Mouse (Mus musculus): ENCODE data around the gene Ice1. TPM values are rescaled to one million over a fixed set of nuclear protein-coding genes. Genes with fewer than 3 reads are reported as not detected.

The Ice1 gene
- polyA plus RNA-seq (2021): 40.2 TPM

DNA sequence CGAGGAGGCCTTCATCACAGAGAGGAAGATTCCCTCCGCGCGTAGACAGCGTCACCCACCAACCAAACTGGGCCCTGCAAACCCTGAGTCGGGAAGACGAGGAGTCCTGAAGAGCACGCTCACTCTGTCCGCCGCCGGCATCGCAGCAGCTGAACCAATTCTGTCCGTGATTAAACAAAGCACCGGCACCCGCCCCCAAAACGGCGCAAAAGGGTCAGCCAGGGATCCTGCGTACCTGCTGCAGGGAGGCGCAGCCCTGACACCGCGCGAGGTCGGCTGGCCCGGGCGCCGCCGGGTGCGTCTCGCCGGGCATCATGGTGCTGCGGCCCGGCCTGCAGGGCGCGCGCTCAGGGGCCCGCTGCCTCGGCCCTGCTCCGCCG is at the start of gene Ice1:
Gene Ice1, minus strand, starts transcription at position 353 of the 380 bp plus-strand sequence.
- no peaks in the 10 kb centered on the region for H3K27me3 ChIP-seq
- no peak for DNase-seq (ENCODE audit: low read depth, low spot score)
- ChIA-PET POLR2A (interaction anchor here (0.6 to 2.7 kb wide), 2 partner anchors 13 to 172 kb away, joined by 3 to 7 read pairs; no protein-coding TSS in a partner anchor), CTCF (no interaction called here)
- peak; percentile 55 for ATAC-seq
- no peak for TF ChIP-seq CTCF (IDR thresholded peaks at IDR 0.05)
- in situ Hi-C loops (cut with MboI; ENCODE audit: low pct_unique_long_range_greater_than_20kb): loop anchor here (25.0 kb wide), 1 partner anchor 2000 kb away; the partner anchor contains the start of gene Irx2

DNA sequence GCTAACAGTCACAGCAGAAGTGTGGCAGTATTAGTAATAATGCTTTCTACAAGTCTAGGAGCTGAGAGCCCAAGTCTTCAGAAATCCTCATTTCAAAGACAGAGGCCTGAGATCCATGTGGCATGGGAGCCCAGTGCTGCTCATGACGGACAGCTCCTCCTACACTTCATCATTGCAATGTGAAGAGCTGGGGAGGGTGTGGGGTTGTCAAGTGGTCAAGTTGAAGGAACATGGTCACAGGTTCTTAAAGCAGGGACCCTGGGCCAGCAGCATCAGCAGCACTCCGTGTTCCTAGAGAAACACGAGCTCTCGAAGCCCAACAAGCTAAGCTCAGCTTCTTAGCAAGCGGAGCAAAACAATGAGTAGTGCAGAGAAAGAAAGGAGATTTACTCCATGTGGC is 48.4 kb upstream of the Ice1 start:
- no peaks in the 10 kb centered on the region for H3K27me3 ChIP-seq
- CTCF ChIA-PET: no interaction called here
- ATAC-seq (no peak), DNase-seq (ENCODE audit: low read depth, low spot score) (no peak)
- in situ Hi-C loops (cut with MboI; ENCODE audit: low pct_unique_long_range_greater_than_20kb): no loop called here
- no peak for TF ChIP-seq CTCF (IDR thresholded peaks at IDR 0.05)
- POLR2A ChIA-PET: no interaction called here

DNA sequence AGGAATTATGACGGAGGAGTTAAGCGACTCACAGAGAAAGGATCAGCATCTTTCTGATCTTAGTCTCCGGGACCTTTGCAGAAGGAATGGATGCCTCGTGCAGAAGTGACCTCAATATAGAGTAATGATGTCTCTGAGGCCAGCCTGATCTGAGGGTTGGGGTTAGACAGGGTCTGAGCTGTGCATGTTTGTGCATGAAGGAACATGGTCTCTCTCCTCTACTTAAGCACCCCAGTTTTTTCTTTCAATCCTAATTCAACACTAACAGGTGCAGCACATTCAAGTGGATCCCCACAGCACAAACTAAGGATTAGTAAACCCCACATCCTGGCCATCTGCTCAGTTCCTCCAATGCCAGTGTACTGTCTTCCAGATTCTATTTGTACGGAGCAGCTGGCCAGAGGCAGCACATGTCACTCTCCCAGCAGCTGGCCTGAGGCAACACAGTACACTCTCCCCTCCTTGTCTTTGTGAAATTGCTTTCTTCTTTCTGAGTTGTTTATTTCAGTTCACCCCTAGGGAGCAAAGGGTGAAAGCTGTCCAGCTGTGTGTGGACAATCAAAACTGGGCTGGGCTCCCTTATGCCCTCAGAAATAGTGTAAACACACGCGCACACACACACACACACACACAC is 47.7 kb upstream of the Ice1 start:
- no peaks in the 10 kb centered on the region for H3K27me3 ChIP-seq
- in situ Hi-C loops (cut with MboI; ENCODE audit: low pct_unique_long_range_greater_than_20kb): no loop called here
- ChIA-PET CTCF (interaction anchor here (0.5 kb wide), 1 partner anchor 45 kb away, joined by 3 read pairs; no protein-coding TSS in a partner anchor), POLR2A (no interaction called here)
- ATAC-seq: no peak
- no peak for TF ChIP-seq CTCF (IDR thresholded peaks at IDR 0.05)
- DNase-seq (ENCODE audit: low read depth, low spot score): no peak

DNA sequence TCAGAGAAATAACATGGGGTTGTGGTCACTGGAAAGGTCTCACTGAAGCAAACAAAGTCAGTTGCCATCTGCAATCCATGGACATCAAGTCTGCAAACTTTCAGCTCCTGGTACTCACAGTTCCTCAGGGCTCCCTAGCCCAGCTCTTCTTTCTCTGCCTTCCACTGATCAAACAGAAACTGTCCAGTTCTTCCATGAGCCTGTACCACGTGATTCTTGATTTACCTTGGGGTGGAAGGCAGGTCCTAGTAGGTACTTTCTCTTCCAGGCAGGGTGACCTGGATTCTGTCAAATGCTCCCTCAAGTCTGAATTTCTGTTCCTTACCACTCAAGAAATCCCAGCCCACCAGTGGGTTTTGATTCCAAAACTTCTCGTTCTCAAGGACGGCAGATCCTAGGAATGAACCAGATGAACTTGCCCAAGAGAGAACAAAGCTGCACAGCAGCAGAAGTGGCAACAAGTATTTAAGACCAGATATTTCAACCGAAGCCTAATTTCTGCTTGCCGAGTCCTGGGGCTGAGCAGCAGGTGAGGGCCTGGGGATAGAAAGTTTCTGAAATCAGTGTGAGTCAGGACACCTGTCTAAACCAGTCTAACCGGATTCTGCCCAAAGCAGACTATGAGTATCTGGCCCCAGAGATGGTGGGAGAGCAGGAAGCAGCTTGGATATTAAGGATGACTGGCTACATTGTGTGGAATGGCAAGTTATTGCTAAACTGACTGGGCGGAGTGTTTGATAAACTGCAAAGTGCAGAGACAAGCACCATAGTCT is 44.2 kb upstream of the Ice1 start:
- DNase-seq (ENCODE audit: low read depth, low spot score) (no peak), ATAC-seq (no peak)
- in situ Hi-C loops (cut with MboI; ENCODE audit: low pct_unique_long_range_greater_than_20kb): no loop called here
- no peak for TF ChIP-seq CTCF (IDR thresholded peaks at IDR 0.05)
- POLR2A ChIA-PET: interaction anchor here (1.7 kb wide), 1 partner anchor 29 kb away, joined by 4 read pairs; no protein-coding TSS in a partner anchor
- CTCF ChIA-PET: interaction anchor here (1.0 to 2.0 kb wide), 4 partner anchors 27 to 1093 kb away, joined by 3 to 4 read pairs (median 3); no protein-coding TSS in a partner anchor
- H3K27me3 ChIP-seq: no peaks in the 10 kb centered on the region

DNA sequence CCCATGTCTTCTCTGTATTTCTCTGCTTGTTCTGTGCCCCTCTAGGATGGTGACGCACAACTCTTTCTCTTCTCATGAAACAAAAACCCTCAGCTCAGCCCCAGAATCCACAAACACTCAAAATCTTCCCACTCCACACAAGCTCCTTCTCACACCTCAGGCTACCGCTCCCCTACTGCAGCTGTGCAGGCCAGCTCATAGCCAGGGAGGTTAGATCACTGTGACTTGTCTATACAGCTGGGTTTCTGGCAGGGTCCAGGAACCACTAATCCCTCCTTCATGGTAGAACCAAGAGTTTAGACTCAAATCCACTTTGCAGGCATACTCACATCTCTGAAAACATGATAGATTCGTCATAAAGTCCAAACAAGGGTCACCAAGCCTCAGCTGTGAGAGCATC is 42.9 kb upstream of the Ice1 start:
- in situ Hi-C loops (cut with MboI; ENCODE audit: low pct_unique_long_range_greater_than_20kb): no loop called here
- TF ChIP-seq CTCF (IDR thresholded peaks at IDR 0.05): no peak
- no peaks in the 10 kb centered on the region for H3K27me3 ChIP-seq
- DNase-seq (ENCODE audit: low read depth, low spot score): no peak
- ATAC-seq: no peak
- POLR2A ChIA-PET: no interaction called here
- CTCF ChIA-PET: interaction anchor here (1.5 to 1.7 kb wide), 2 partner anchors 9 to 26 kb away, joined by 4 to 5 read pairs; no protein-coding TSS in a partner anchor

DNA sequence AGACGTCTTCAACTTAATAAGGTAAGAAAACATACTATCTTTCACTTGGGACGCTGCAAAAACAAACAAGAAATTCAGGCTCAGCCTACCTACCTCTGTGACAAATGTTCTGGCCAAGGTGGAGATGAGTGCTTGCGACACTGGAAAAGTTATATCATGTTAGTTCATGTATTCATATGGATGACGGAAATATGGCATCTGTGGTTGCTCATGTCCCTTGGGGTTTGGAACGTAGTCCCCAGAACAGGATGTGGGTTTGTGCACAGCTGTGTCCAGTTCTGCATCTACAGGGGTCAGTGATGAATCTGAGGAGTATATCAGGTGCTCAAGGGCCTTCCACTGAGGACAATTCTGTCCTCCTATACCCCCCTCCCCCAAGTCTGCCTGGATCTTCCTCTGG is 40.3 kb upstream of the Ice1 start:
- in situ Hi-C loops (cut with MboI; ENCODE audit: low pct_unique_long_range_greater_than_20kb): loop anchor here (5.0 kb wide), 1 partner anchor 55 kb away; no protein-coding TSS in a partner anchor
- POLR2A ChIA-PET: interaction anchor here (0.7 to 0.8 kb wide), 2 partner anchors 9 to 38 kb away, joined by 3 to 8 read pairs; no protein-coding TSS in a partner anchor
- no peak for ATAC-seq
- CTCF ChIA-PET: no interaction called here
- no peak for DNase-seq (ENCODE audit: low read depth, low spot score)
- TF ChIP-seq CTCF (IDR thresholded peaks at IDR 0.05): no peak
- no peaks in the 10 kb centered on the region for H3K27me3 ChIP-seq

DNA sequence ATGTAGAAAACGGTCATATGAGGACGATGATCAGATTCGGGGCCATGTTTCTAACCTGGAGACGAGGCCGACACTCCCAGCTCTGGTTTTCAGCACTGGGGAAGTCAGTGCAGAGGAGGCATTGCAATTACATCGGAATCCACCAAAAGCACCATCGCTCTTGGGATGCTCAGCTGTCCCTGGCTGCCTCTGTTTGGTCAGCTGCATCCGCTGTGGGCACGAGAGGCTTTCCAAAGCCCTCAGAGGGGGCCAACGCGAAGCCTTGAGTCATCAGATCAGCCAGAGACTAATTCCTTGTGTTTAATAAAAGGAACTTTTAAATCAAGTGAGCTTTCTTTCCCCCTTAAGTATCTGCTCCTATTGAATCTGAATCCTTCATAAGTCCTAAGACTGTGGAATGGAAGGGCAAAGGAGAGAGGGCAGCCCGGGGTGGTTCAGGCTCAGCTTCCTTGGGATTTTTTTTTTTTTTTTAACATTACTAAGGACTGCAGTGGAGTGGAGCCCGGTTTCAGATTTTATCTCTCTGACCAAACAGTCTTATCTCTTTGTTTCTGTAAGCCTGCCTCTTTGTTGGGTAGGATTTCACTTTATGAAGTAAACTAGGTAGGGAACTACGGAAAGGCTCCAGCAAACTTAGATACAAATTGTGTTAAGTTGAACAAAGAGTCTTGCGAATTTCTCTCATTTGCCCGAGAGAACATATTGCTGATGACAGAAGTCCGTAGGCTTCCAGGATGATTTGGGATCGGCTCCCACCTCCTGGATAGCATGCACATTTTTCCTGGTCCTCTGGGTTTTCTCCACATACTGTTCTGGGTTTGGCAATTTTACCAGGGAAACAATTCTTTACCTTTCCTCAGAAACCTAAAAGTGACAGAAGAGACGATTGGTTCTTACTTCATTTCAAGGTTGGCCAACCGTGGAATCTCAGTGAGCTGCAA is 39.1 kb upstream of the Ice1 start:
- CTCF ChIA-PET: interaction anchor here (0.8 to 2.1 kb wide), 4 partner anchors 24 to 34 kb away, joined by 3 to 8 read pairs (median 4); no protein-coding TSS in a partner anchor
- no peak for TF ChIP-seq CTCF (IDR thresholded peaks at IDR 0.05)
- H3K27me3 ChIP-seq: no peaks in the 10 kb centered on the region
- DNase-seq (ENCODE audit: low read depth, low spot score) (no peak), ATAC-seq (peak; percentile 82)
- POLR2A ChIA-PET: interaction anchor here (1.6 kb wide), 1 partner anchor 12 kb away, joined by 3 read pairs; no protein-coding TSS in a partner anchor
- in situ Hi-C loops (cut with MboI; ENCODE audit: low pct_unique_long_range_greater_than_20kb): loop anchor here (5.0 kb wide), 1 partner anchor 56 kb away; no protein-coding TSS in a partner anchor

DNA sequence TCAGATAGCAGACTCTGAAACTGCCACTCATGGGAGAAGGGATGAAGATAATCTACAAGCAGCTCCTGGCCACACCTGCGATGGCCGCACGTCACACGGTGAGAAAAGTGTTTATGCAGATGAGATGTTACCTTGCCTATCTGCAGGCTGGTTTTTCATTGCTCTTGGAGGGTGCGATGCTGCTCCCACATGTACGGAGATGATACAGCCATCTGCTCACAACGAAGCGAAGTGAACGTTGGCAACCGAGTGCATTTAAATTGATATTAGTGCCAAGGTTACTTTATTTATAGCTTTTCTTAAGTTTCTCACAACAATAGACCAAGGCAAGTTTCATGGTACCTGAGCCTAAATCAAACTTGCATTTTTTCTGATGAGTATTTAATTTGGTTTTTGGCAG is 37.6 kb upstream of the Ice1 start:
- ATAC-seq (no peak), DNase-seq (ENCODE audit: low read depth, low spot score) (no peak)
- ChIA-PET CTCF (interaction anchor here (1.1 kb wide), 1 partner anchor 93 kb away, joined by 3 read pairs; no protein-coding TSS in a partner anchor), POLR2A (interaction anchor here (1.6 kb wide), 1 partner anchor 13 kb away, joined by 3 read pairs; no protein-coding TSS in a partner anchor)
- no peak for TF ChIP-seq CTCF (IDR thresholded peaks at IDR 0.05)
- no peaks in the 10 kb centered on the region for H3K27me3 ChIP-seq
- in situ Hi-C loops (cut with MboI; ENCODE audit: low pct_unique_long_range_greater_than_20kb): loop anchor here (5.0 to 25.0 kb wide), 2 partner anchors 57 to 1287 kb away; partner anchors contain the start of gene Irx1

DNA sequence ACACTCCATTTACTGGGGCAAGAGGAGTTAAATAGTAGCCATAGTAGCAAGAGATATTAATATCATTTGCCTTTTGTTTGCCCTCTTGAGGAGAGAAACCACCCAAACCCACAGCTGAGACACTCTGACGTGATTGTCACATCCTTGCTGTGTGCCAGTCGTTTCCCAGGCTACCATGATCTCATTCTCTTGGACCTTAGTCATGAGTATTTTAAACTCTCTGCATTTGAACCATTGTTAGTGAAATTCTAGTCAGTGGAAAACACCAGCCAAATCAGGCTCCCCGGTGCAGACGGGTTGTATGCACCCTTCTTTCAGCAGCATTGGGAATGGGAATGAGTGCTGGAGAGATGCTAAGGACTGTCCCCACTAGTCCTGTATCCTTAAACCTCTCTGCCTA is 32.6 kb upstream of the Ice1 start:
- no peak for DNase-seq (ENCODE audit: low read depth, low spot score)
- H3K27me3 ChIP-seq: no peaks in the 10 kb centered on the region
- in situ Hi-C loops (cut with MboI; ENCODE audit: low pct_unique_long_range_greater_than_20kb): loop anchor here (25.0 kb wide), 1 partner anchor 1292 kb away; the partner anchor contains the start of gene Irx1
- no peak for ATAC-seq
- POLR2A ChIA-PET: no interaction called here
- TF ChIP-seq CTCF (IDR thresholded peaks at IDR 0.05): no peak
- CTCF ChIA-PET: no interaction called here

DNA sequence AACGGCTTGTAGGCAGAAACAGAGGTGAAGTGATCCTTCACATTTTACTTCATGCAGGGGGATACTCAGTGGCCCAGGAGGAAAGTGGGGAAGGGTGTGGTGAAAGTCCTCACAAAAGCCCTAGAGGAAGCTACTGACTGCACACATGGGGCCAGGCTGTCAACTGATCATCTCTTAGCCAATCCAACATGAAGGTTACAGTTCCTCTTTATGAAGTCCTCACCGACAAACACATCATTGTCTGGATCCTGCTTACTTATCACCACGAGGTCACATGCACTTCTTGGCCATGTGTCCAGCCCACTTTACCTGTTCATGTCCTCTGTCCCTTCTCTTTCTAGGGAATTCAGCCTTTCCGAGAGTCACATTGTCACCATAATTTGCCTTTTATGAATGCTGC is 22.3 kb upstream of the Ice1 start:
- ChIA-PET POLR2A (no interaction called here), CTCF (no interaction called here)
- TF ChIP-seq CTCF (IDR thresholded peaks at IDR 0.05): no peak
- DNase-seq (ENCODE audit: low read depth, low spot score) (no peak), ATAC-seq (no peak)
- in situ Hi-C loops (cut with MboI; ENCODE audit: low pct_unique_long_range_greater_than_20kb): loop anchor here (25.0 kb wide), 1 partner anchor 1303 kb away; the partner anchor contains the start of gene Irx1
- H3K27me3 ChIP-seq: no peaks in the 10 kb centered on the region

Measured in Patski (cell line).